Mouse (Mus musculus) liver, embryonic 11.5 days (tissue): ENCODE results near the gene Lpp. TPM values are rescaled to one million over a fixed set of nuclear protein-coding genes. Genes with fewer than 3 reads are reported as not detected.

Experiments
- ATAC-seq: fragments of 200-750 bp; cut with Nextera tagmentation; replicated peaks from 2 replicates; pipeline ENCODE4 v1.8.0; 2017; ENCODE audit warnings: moderate number of reproducible peaks, mild to moderate bottlenecking, moderate TSS enrichment, moderate library complexity; ENCODE audit not compliant: low FRiP score
- DNase-seq: peaks from one replicate; pipeline ENCODE4 v3.0.0-alpha.2; 2017; ENCODE audit warnings: low spot score
- H3K27ac ChIP-seq: fragments of 300-500 bp; sonication (generic); 2 replicates; pipeline ENCODE4 v1.5.1; 2014; ENCODE audit warnings: mild to moderate bottlenecking, low read depth, low read length, control low read depth
- H3K27me3 ChIP-seq: fragments of 300-500 bp; sonication (generic); replicated peaks from 2 replicates; pipeline ENCODE4 v1.6.1; 2014; ENCODE audit warnings: low read length, mixed read lengths; ENCODE audit not compliant: control insufficient read depth, insufficient read depth
- H3K36me3 ChIP-seq: fragments of 300-500 bp; sonication (generic); 2 replicates; pipeline ENCODE4 v1.6.1; 2014; ENCODE audit warnings: mild to moderate bottlenecking, low read length, moderate library complexity, mixed read lengths; ENCODE audit not compliant: control insufficient read depth, insufficient read depth
- H3K4me1 ChIP-seq: fragments of 300-500 bp; sonication (generic); replicated peaks from 2 replicates; pipeline ENCODE4 v1.6.1; 2014; ENCODE audit warnings: low read length, mixed read lengths; ENCODE audit not compliant: control insufficient read depth, insufficient read depth
- H3K4me2 ChIP-seq: fragments of 300-500 bp; sonication (generic); 2 replicates; pipeline ENCODE4 v1.6.1; 2014; ENCODE audit warnings: mild to moderate bottlenecking, control low read depth, moderate library complexity
- H3K4me3 ChIP-seq: fragments of 300-500 bp; sonication (generic); 2 replicates; pipeline ENCODE4 v1.5.1; 2014; ENCODE audit warnings: low read depth, low read length, control low read depth
- H3K9ac ChIP-seq: fragments of 300-500 bp; sonication (generic); 2 replicates; pipeline ENCODE4 v1.6.1; 2014; ENCODE audit warnings: low read depth, low read length, control low read depth
- H3K9me3 ChIP-seq: fragments of 300-500 bp; sonication (generic); 2 replicates; pipeline ENCODE4 v1.6.1; 2016; ENCODE audit warnings: low read length, inconsistent platforms, mixed read lengths; ENCODE audit not compliant: control insufficient read depth
- WGBS: fragments of 180-500 bp; shearing (Covaris S2); extraction: QIAGEN DNeasy Blood & Tissue Kit; methylation state at CpG from one replicate; pipeline ENCODE4 v1.1.7; 2014; 5-methylcytosine and 5-hydroxymethylcytosine counted together
- polyA plus RNA-seq: library from polyadenylated mRNA; unstranded; fragments of >200 nt; fragmentation: Nextera tagmentation; extraction: Ambion mirVana; gene quantifications from 2 replicates; pipeline ENCODE4 v1.2.1, GENCODE M21; 2014

Gene Lpp
- polyA plus RNA-seq, 1 experiment from 2014 or later = 21.2 TPM

GRCm38 (mm10) chr16:24423196-24423595 lies 29.9 kb downstream of the Lpp start:
- 89% methylated on average over 4 of the region's 4 CpGs for WGBS
- no peak for DNase-seq
- H3K27ac ChIP-seq = no peak overlapping the region
- peaks cover 8% of the 10 kb centered on the region for H3K4me1 ChIP-seq
- no peak overlapping the region for H3K9ac ChIP-seq
- no peaks in the 10 kb centered on the region for H3K9me3 ChIP-seq
- no peaks in the 10 kb centered on the region for H3K27me3 ChIP-seq
- ATAC-seq = no peak
- H3K36me3 ChIP-seq = no peaks in the 10 kb centered on the region
- H3K4me2 ChIP-seq = no peak overlapping the region
- no peak overlapping the region for H3K4me3 ChIP-seq

GRCm38 (mm10) chr16:24423751-24424150 lies 30.4 kb downstream of the Lpp start:
- H3K9ac ChIP-seq = no peak overlapping the region
- H3K27ac ChIP-seq = no peak overlapping the region
- ATAC-seq (no peak), DNase-seq (no peak)
- H3K4me2 ChIP-seq = no peak overlapping the region
- H3K27me3 ChIP-seq = no peaks in the 10 kb centered on the region
- 71% methylated on average over 4 of the region's 4 CpGs for WGBS
- no peaks in the 10 kb centered on the region for H3K36me3 ChIP-seq
- H3K4me3 ChIP-seq = no peak overlapping the region
- H3K4me1 ChIP-seq = peaks cover 8% of the 10 kb centered on the region
- no peaks in the 10 kb centered on the region for H3K9me3 ChIP-seq

GRCm38 (mm10) chr16:24424356-24424977 lies 31.2 kb downstream of the Lpp start:
- no peaks in the 10 kb centered on the region for H3K36me3 ChIP-seq
- DNase-seq (no peak), ATAC-seq (no peak)
- H3K27ac ChIP-seq = no peak overlapping the region
- H3K4me3 ChIP-seq = no peak overlapping the region
- no peaks in the 10 kb centered on the region for H3K27me3 ChIP-seq
- H3K4me1 ChIP-seq = peaks cover 8% of the 10 kb centered on the region
- H3K9me3 ChIP-seq = no peaks in the 10 kb centered on the region
- no peak overlapping the region for H3K9ac ChIP-seq
- WGBS = 70% methylated on average over 12 of the region's 12 CpGs
- H3K4me2 ChIP-seq = no peak overlapping the region

- ATAC-seq (no peak), DNase-seq (no peak)
- H3K27ac ChIP-seq = no peak overlapping the region
- no peak overlapping the region for H3K4me3 ChIP-seq
- 46% methylated on average over 3 of the region's 3 CpGs for WGBS
- no peak overlapping the region for H3K9ac ChIP-seq
- no peaks in the 10 kb centered on the region for H3K27me3 ChIP-seq
- H3K36me3 ChIP-seq = no peaks in the 10 kb centered on the region
- H3K4me2 ChIP-seq = no peak overlapping the region
- H3K4me1 ChIP-seq = peaks cover 8% of the 10 kb centered on the region
- H3K9me3 ChIP-seq = no peaks in the 10 kb centered on the region
Measured at GRCm38 (mm10) chr16:24425816-24426215, 32.5 kb downstream of the Lpp start.

- DNase-seq = no peak
- H3K36me3 ChIP-seq = no peaks in the 10 kb centered on the region
- no peak overlapping the region for H3K4me2 ChIP-seq
- H3K4me3 ChIP-seq = no peak overlapping the region
- H3K4me1 ChIP-seq = peaks cover 5% of the 10 kb centered on the region
- no peak for ATAC-seq
- 72% methylated on average over 3 of the region's 3 CpGs for WGBS
- H3K27me3 ChIP-seq = no peaks in the 10 kb centered on the region
- H3K27ac ChIP-seq = no peak overlapping the region
- no peaks in the 10 kb centered on the region for H3K9me3 ChIP-seq
- H3K9ac ChIP-seq = no peak overlapping the region
Measured at GRCm38 (mm10) chr16:24427606-24428005, 34.3 kb downstream of the Lpp start.

GRCm38 (mm10) chr16:24428055-24428454 lies 34.7 kb downstream of the Lpp start:
- no peak overlapping the region for H3K9ac ChIP-seq
- no peak overlapping the region for H3K4me2 ChIP-seq
- WGBS = 65% methylated on average over 4 of the region's 4 CpGs
- H3K4me1 ChIP-seq = peaks cover 6% of the 10 kb centered on the region
- DNase-seq (no peak), ATAC-seq (no peak)
- H3K27me3 ChIP-seq = no peaks in the 10 kb centered on the region
- H3K4me3 ChIP-seq = no peak overlapping the region
- no peak overlapping the region for H3K27ac ChIP-seq
- H3K36me3 ChIP-seq = no peaks in the 10 kb centered on the region
- H3K9me3 ChIP-seq = no peaks in the 10 kb centered on the region

GRCm38 (mm10) chr16:24428742-24429141 lies 35.4 kb downstream of the Lpp start:
- no peak overlapping the region for H3K9ac ChIP-seq
- H3K4me1 ChIP-seq = peaks cover 13% of the 10 kb centered on the region
- DNase-seq (no peak), ATAC-seq (no peak)
- no peaks in the 10 kb centered on the region for H3K9me3 ChIP-seq
- WGBS = 75% methylated on average over 4 of the region's 4 CpGs
- no peaks in the 10 kb centered on the region for H3K36me3 ChIP-seq
- no peak overlapping the region for H3K4me2 ChIP-seq
- H3K27ac ChIP-seq = no peak overlapping the region
- no peak overlapping the region for H3K4me3 ChIP-seq
- H3K27me3 ChIP-seq = no peaks in the 10 kb centered on the region

GRCm38 (mm10) chr16:24429691-24430090 lies 36.4 kb downstream of the Lpp start:
- H3K4me1 ChIP-seq = peaks cover 18% of the 10 kb centered on the region
- H3K4me3 ChIP-seq = no peak overlapping the region
- H3K27ac ChIP-seq = no peak overlapping the region
- no peaks in the 10 kb centered on the region for H3K9me3 ChIP-seq
- no peaks in the 10 kb centered on the region for H3K36me3 ChIP-seq
- H3K4me2 ChIP-seq = no peak overlapping the region
- DNase-seq (no peak), ATAC-seq (no peak)
- no peak overlapping the region for H3K9ac ChIP-seq
- H3K27me3 ChIP-seq = no peaks in the 10 kb centered on the region
- WGBS = 68% methylated on average over 5 of the region's 5 CpGs

GRCm38 (mm10) chr16:24431808-24432207 lies 38.5 kb downstream of the Lpp start:
- ATAC-seq = no peak
- no peaks in the 10 kb centered on the region for H3K9me3 ChIP-seq
- no peak overlapping the region for H3K4me2 ChIP-seq
- H3K4me1 ChIP-seq = peaks cover 26% of the 10 kb centered on the region
- H3K9ac ChIP-seq = no peak overlapping the region
- no peak overlapping the region for H3K4me3 ChIP-seq
- 73% methylated on average over 1 of the region's 1 CpGs for WGBS
- DNase-seq = no peak
- H3K27ac ChIP-seq = no peak overlapping the region
- no peaks in the 10 kb centered on the region for H3K36me3 ChIP-seq
- H3K27me3 ChIP-seq = no peaks in the 10 kb centered on the region
